Mouse (Mus musculus): Measurements from ENCODE around the gene Pqlc2. TPM values are rescaled to one million over a fixed set of nuclear protein-coding genes. Genes with fewer than 3 reads are reported as not detected.
A peak's percentile ranks its signal among the peaks of the same experiment; 100 is the strongest.

Pqlc2 gene
- 6.4 and 12.2 TPM in 2 replicates for polyA plus RNA-seq (2011; ENCODE audit: insufficient read depth, insufficient read length, low replicate concordance, missing spikeins)

DNA sequence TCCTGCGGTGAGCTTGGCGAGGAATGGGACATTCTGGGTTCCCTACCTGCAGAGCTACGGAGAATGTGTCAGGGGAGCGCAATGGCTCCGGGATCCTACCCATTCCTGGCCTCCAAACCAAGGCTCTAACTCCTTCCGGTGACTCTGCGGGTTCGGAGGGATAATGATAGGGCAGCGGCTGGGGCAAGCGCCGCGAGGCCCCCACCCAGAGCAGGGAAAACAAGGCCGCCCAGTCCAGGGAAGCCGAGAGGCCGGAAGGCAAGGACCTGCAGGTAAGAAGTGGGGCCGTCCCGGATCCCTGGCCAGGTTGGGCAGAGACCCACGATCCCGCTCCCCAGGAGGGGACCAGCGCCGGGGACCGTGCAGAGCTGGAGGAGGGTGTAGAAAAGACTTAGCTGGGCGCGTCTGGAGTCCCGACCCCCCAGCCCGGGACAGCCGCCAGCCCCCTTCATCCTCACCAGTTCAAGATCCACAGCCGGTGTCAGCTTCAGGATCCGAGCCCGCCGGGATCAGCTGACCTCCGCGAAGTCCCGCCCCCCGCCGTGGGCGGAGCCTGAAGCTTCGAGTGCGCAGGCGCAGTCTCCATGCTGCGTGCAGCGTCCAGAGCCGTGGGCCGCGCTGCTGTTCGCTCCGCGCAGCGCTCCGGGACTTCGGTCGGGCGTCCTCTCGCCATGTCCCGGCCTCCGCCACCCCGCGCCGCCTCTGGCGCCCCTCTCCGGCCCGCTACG lies at the start of gene Pqlc2, which contains the start of gene Akr7a5:
Gene Pqlc2 (minus strand): TSS at position 538 of the 728 bp plus-strand sequence.
Gene Akr7a5 (plus strand): TSS at position 574 of the 728 bp plus-strand sequence.
- H3K4me3 ChIP-seq (replicated peaks; ENCODE audit: control insufficient read depth, low read depth, low read length), result peak within 1 kb of the TSS; percentile 69
- H3K4me1 ChIP-seq (ENCODE audit: control insufficient read depth, insufficient read depth, low read length), result peaks cover 7% of the 10 kb centered on the region
- peak within 1 kb of the TSS; percentile 19; the same call in 1 of the 2 replicates for H3K27ac ChIP-seq (ENCODE audit: control insufficient read depth, insufficient read depth, low read depth, low read length, poor library complexity)
- TF ChIP-seq CTCF (IDR thresholded peaks at IDR 0.05; ENCODE audit: control insufficient read depth, insufficient read depth, low read length) (no peak), POLR2A (IDR thresholded peaks at IDR 0.05; ENCODE audit: borderline replicate concordance, control insufficient read depth, low read depth, low read length) (peak; percentile 80; the same call in 1 of the 2 replicates)
- under 1% methylated on average over 63 of the region's 63 CpGs for WGBS

DNA sequence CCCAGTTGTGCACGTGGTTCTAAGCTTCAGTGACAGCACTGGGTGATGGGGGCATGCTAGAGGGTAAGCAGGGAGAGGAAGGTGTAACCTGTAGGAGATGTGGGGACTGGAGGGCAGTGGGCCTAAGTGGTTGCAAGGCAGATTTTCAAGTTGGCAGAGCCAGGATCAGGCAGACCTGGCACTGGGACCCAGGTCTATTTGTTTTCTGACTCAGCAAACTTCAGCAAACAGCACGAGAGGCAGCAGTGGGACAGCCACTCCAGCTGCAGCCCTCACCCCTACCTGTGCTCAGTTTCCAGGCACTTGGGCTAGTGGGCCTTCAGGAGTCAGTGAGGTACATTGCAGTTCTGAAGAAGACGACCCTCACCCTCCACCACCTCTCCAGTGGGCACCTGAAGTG lies 46.7 kb upstream of the Pqlc2 start:
- TF ChIP-seq POLR2A (IDR thresholded peaks at IDR 0.05; ENCODE audit: borderline replicate concordance, control insufficient read depth, low read depth, low read length) (no peak), CTCF (IDR thresholded peaks at IDR 0.05; ENCODE audit: control insufficient read depth, insufficient read depth, low read length) (no peak)
- no peak overlapping the region for H3K4me3 ChIP-seq (replicated peaks; ENCODE audit: control insufficient read depth, low read depth, low read length)
- H3K4me1 ChIP-seq (ENCODE audit: control insufficient read depth, insufficient read depth, low read length), result peaks cover 3% of the 10 kb centered on the region
- 79% methylated on average over 3 of the region's 3 CpGs for WGBS
- H3K27ac ChIP-seq (ENCODE audit: control insufficient read depth, insufficient read depth, low read depth, low read length, poor library complexity), result no peak overlapping the region

DNA sequence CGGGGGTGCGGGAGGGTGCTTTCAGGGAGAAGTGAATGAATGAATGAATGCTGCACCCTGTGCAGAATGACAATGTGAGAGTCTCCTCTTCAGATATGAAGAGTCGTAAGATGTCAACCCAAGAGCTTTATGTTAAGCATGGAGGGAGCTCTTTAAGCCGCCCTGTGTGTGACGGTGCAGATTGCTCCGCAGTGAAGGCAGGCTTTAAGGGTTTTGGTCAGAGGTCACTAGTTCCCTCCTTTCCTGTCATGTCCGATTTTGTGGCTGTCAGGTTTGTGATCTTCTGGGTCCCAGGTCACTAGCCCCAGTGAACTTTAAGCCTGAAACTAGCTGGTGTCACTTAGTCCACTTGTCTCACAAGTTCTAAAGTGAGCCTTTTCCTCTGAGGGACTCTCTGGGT lies 42.3 kb upstream of the Pqlc2 start:
- TF ChIP-seq CTCF (IDR thresholded peaks at IDR 0.05; ENCODE audit: control insufficient read depth, insufficient read depth, low read length) (no peak), POLR2A (IDR thresholded peaks at IDR 0.05; ENCODE audit: borderline replicate concordance, control insufficient read depth, low read depth, low read length) (no peak)
- peaks cover 5% of the 10 kb centered on the region for H3K4me1 ChIP-seq (ENCODE audit: control insufficient read depth, insufficient read depth, low read length)
- H3K27ac ChIP-seq (ENCODE audit: control insufficient read depth, insufficient read depth, low read depth, low read length, poor library complexity), result peak overlapping the region; percentile 99
- peak overlapping the region; percentile 95 for H3K4me3 ChIP-seq (replicated peaks; ENCODE audit: control insufficient read depth, low read depth, low read length)
- under 1% methylated on average over 7 of the region's 7 CpGs for WGBS

DNA sequence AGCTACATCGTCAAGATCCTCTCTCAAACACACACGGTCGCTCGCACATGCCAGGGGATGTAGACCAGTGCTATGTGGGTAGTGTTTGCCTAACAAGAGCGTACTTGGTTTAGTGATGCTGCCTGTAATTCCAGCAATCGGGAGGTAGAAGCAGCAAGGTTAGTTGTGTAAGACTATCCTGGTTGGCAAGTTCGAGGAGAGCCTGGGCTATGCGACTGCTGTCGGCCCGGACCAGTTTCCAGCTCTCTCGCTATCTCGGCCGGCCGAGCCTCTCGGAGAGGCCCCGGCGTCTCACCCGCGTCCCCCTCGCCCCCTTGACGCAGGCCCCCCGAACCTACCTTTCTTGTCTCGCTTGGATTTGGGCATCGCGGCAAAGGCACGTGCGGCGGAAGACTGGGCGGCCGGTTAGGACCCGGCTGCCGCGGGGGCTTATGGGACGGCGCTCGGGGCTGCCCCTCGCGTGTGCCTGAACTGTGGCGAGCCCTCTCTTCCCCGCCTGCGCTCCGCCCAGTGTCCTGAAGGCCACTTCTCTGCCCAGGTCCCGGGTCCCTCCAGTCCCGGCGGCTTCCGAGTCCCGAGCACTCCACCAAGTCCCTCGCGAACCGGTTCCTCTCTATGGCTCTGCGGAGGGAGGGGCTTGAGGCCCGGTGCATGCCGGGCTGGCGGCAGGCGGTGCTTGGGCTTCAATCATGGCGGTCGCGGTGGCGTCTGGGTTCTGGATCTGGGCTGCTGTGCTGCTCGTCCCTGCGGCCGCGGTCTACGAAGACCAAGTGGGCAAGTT lies 41.6 kb upstream of the Pqlc2 start, which contains the start of the genes Mrto4, Emc1 and Ubr4:
Gene Mrto4 (minus strand): TSS at position 646 of the 781 bp plus-strand sequence.
Gene Emc1 (plus strand): TSS at position 657 of the 781 bp plus-strand sequence.
Gene Ubr4 (plus strand): TSS at position 679 of the 781 bp plus-strand sequence.
- TF ChIP-seq POLR2A (IDR thresholded peaks at IDR 0.05; ENCODE audit: borderline replicate concordance, control insufficient read depth, low read depth, low read length) (peak; percentile 56; the same call in 1 of the 2 replicates), CTCF (IDR thresholded peaks at IDR 0.05; ENCODE audit: control insufficient read depth, insufficient read depth, low read length) (no peak)
- WGBS, result under 1% methylated on average over 64 of the region's 64 CpGs
- peak within 1 kb of the TSS; percentile 95 for H3K4me3 ChIP-seq (replicated peaks; ENCODE audit: control insufficient read depth, low read depth, low read length)
- peak within 1 kb of the TSS; percentile 99 for H3K27ac ChIP-seq (ENCODE audit: control insufficient read depth, insufficient read depth, low read depth, low read length, poor library complexity)
- H3K4me1 ChIP-seq (ENCODE audit: control insufficient read depth, insufficient read depth, low read length), result peaks cover 5% of the 10 kb centered on the region

DNA sequence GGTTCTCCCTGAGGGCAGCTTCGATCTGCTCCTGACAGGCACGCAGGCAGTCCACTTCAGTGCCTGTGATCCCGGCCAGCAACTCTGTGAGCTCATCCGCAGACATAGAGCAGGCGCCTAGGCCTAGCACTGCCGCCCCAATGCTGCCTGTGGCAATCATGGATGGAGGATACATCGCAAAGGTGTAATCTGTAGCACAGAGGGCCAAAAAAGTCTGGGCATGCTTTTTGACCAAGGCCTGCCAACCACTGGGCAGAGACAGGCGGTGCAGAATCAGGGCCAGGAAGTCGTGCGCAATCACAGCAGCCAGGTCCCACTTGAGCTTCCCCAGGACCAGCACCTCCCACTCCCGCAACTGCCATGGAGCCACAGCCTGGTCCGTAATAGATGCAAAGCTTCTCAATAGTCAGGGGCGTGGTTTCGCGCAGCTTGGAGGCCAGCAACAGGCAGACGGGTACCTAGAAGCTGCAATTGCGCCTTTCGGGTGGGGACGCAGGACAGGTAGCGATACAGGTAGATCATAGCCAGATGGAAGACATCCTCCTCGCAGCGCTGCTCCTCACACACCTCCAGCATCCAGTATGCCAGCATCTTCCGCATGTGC lies 35.0 kb upstream of the Pqlc2 start:
- 86% methylated on average over 23 of the region's 23 CpGs for WGBS
- H3K4me3 ChIP-seq (replicated peaks; ENCODE audit: control insufficient read depth, low read depth, low read length), result no peak overlapping the region
- TF ChIP-seq POLR2A (IDR thresholded peaks at IDR 0.05; ENCODE audit: borderline replicate concordance, control insufficient read depth, low read depth, low read length), result no peak
- no peak for TF ChIP-seq CTCF (IDR thresholded peaks at IDR 0.05; ENCODE audit: control insufficient read depth, insufficient read depth, low read length)
- no peak overlapping the region for H3K27ac ChIP-seq (ENCODE audit: control insufficient read depth, insufficient read depth, low read depth, low read length, poor library complexity)
- H3K4me1 ChIP-seq (ENCODE audit: control insufficient read depth, insufficient read depth, low read length), result peaks cover 3% of the 10 kb centered on the region

DNA sequence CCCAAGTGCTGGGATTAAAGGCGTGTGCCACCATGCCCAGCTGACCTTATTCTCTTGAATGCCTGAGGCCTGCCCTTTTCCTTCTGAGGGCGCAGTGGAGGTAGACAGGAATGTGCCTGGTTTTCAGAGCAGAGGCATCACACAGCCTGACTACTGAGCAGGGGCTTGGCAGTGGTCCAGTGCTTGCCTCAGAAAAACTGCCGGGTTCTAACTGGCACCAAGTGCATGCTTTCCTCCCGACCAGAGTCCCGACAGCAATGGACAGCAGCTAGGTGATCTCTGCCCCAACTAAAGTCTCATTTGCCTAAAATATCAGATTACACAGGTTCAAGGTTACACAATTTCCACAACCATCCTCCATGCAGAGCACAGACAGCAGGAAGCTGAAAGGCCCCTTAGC lies 33.2 kb upstream of the Pqlc2 start:
- 30% methylated on average over 5 of the region's 5 CpGs for WGBS
- Histone ChIP-seq H3K4me3 (replicated peaks; ENCODE audit: control insufficient read depth, low read depth, low read length) (no peak overlapping the region), H3K27ac (ENCODE audit: control insufficient read depth, insufficient read depth, low read depth, low read length, poor library complexity) (peak overlapping the region; percentile 61; the same call in 1 of the 2 replicates), H3K4me1 (ENCODE audit: control insufficient read depth, insufficient read depth, low read length) (peaks cover 3% of the 10 kb centered on the region)
- TF ChIP-seq POLR2A (IDR thresholded peaks at IDR 0.05; ENCODE audit: borderline replicate concordance, control insufficient read depth, low read depth, low read length) (no peak), CTCF (IDR thresholded peaks at IDR 0.05; ENCODE audit: control insufficient read depth, insufficient read depth, low read length) (no peak)

DNA sequence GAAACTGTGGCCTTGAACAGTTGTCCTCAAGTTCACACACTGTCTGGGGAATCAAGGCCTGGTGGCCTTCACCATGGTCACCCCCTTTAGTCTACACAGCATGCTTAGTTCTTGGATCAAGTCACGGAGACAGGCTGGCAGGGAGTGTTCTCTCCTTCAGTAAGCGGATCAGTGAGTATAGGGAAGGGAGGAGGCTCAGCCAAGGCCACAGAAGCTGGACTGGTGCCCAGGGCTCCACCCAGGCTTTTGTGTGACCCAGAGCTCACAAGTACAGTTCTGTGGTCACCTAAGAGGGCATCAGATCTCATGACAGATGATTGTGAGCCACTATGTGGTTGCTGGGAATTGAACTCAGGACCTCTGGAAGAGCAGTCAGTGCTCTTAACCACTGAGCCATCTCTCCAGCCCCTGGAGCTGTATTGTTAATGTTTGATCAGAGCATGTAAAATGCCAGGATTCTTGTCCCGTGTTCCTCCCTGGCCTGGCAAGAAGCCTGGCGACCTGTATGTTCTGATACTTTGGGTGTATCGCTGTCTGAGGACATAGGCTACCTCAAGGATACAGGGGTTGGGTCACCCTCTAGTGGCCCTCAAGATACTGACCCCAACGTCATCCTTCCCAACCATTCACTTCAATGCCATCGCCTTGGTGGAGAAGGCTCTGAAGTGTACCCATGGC lies 31.2 kb upstream of the Pqlc2 start:
- WGBS, result 70% methylated on average over 7 of the region's 7 CpGs
- Histone ChIP-seq H3K4me1 (ENCODE audit: control insufficient read depth, insufficient read depth, low read length) (peaks cover 3% of the 10 kb centered on the region), H3K4me3 (replicated peaks; ENCODE audit: control insufficient read depth, low read depth, low read length) (no peak overlapping the region), H3K27ac (ENCODE audit: control insufficient read depth, insufficient read depth, low read depth, low read length, poor library complexity) (peak overlapping the region; percentile 60)
- TF ChIP-seq CTCF (IDR thresholded peaks at IDR 0.05; ENCODE audit: control insufficient read depth, insufficient read depth, low read length), result no peak
- no peak for TF ChIP-seq POLR2A (IDR thresholded peaks at IDR 0.05; ENCODE audit: borderline replicate concordance, control insufficient read depth, low read depth, low read length)
